Mouse (Mus musculus) left cerebral cortex, postnatal 4 days (tissue): ENCODE measurements around the gene Carns1. TPM values are rescaled to one million over a fixed set of nuclear protein-coding genes. Genes with fewer than 3 reads are reported as not detected.

ENCODE experiments used
- DNase-seq: peaks from one replicate; pipeline ENCODE4 v3.0.0-alpha.2; 2022
- intact Hi-C: fragments of 180-260 bp; cut with DNase I; formaldehyde crosslinking; loops from one replicate; pipeline ENCODE4 v1.15.1; 2025
- total RNA-seq, 2 experiments: library from RNA; stranded (reverse); gene quantifications; 2 replicates each; pipeline ENCODE4 v1.2.3; 2021

Carns1 gene
- total RNA-seq, 2 experiments from 2014 or later = 2.4 to 3.1 TPM

DNA sequence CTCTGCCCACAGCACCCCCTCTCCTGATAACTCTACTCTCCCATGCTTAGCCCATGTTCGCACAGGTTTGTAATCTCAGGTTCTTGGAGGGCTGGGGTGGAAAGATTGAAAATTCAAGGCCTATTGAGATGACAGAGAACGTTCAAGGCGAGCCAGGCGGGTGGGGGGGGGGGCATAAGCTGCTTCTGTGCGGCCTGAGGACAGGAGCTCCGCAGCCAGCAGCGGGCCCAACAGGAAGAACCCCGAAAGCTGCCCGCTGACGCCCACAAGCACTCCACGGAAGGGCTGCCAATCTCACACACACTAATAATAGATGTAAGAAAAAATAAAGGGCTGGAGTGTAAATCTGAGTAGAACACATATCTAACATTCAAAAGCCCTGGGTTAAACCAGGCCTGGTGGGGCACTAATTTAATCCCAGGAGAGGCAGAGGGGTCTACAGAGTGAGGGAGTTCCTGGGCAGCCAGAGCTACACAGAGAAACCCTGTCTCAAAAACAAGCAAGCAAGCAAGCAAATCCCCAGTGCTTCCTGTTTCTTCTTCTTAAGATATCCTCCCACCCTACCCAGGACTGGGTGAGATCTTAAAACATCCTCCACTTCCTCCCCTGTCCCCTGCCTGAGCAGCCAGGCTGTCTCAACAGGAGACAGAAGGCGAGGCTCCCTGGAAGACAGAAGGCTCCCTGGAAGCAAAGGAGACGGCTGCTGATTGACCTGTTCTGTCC, 28.5 kb upstream of the Carns1 start:
- no peak for DNase-seq
- intact Hi-C loops = no loop called here

GRCm38 (mm10) chr19:4203148-4203547, 27.9 kb upstream of the Carns1 start:
- intact Hi-C loops = no loop called here
- no peak for DNase-seq

- no peak for DNase-seq
These were observed 26.9 kb upstream of the Carns1 start for GRCm38 (mm10) chr19:4202149-4202548.

DNA sequence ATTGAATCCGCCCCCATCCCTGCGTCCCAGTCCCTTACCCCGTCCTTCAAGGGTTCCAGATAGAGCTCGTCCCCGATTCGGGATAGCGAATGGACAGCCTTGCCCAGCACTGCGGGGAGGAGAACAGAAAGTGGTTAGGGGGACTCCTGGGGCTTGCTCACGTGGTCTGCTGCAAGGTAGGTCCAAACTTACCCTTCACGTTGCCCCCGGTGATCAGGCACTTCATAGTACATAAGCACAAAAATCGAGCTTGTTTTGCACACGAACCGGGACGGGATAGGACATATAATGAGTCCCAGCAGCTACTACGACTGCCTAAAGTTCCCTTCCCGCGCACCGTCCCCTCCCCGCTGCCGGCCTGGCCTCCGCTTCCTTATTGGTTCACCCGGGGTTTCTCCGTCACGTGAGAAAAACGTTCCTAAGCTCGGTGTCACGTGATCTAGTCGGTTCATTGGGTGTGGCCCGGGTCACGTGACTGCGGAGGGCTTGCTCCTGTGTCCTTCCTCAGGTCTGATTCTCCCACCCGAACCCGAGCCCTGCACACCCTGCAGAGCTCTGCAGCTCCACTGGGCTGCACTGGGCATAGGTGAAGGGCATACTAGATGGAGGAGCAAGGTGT, 26.1 kb upstream of the Carns1 start, which contains the start of gene Rad9a:
Gene Rad9a (minus strand): TSS at position 372 of the 619 bp plus-strand sequence.
- intact Hi-C loops = no loop called here
- peak; percentile 95 for DNase-seq

More at GRCm38 (mm10) chr19:4202149-4202548, 26.9 kb upstream of the Carns1 start:
- intact Hi-C loops = no loop called here

- intact Hi-C loops = no loop called here
- DNase-seq = no peak
These were observed 21.9 kb upstream of the Carns1 start for GRCm38 (mm10) chr19:4197180-4197579.

DNA sequence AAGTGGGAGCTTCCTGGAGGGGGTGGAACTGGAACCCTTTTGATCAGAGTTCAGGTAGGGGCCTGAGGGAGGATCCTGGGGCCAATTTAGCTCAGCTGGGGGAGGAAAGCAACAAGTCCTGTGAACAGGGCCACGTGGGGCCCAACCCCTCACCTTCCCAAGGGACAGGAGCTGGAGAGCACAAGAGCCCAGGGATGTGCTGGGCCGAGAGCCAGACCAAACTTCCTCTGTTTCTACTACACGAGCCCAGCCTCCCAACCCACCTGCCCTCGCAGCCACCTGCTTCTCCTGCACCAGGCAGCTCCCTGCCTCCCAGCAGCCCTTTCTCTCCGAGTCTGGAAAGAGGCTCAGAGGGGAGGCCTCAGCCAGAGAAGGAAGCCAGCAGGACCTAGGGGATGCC, 21.3 kb upstream of the Carns1 start:
- intact Hi-C loops = no loop called here
- no peak for DNase-seq

DNA sequence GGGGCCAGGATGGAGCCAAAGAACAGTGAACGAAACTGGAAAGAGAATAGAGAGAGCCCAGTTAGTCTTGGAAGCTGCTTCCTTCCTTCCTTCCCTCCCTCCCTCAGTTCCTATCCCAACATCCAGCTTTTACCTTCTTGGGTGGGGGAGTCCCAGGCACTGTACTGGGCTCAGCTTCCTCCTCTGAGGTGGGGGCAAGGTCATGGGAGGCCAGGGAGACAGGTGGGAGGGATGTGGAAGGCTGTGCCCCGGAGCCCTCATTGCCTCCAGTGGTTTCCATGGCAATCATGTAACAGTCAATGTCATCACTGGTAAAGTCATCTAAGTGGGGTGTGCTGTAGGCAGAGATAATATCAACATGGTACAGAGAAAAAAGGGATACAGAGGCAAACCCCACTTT, 20.8 kb upstream of the Carns1 start:
- DNase-seq = no peak
- intact Hi-C loops = no loop called here

GRCm38 (mm10) chr19:4194776-4195650, 19.7 kb upstream of the Carns1 start:
- intact Hi-C loops = no loop called here
- DNase-seq = peak; percentile 95

- intact Hi-C loops = no loop called here
- no peak for DNase-seq
These were observed 18.9 kb upstream of the Carns1 start for GRCm38 (mm10) chr19:4194021-4194724.

DNA sequence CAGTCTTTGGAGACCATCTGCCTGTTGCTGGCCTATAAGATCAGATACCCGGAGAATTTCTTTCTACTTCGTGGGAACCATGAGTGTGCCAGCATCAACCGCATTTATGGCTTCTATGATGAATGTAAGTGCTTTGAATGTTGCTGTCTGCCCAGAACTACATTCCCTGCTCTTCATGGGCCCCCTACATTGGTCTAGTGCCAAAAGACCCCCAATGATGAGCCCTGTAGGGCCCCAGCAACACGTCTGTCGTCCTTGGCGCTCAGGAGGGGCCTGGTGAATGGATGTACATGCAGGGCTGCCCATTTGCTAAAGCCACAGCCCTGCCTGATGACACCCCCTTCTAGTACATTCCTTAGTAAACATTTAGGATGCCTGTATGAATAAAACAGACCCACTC, 17.9 kb upstream of the Carns1 start:
- DNase-seq = no peak
- intact Hi-C loops = no loop called here

- intact Hi-C loops = no loop called here
- DNase-seq = no peak
These were observed 17.1 kb upstream of the Carns1 start for GRCm38 (mm10) chr19:4192251-4192985.

DNA sequence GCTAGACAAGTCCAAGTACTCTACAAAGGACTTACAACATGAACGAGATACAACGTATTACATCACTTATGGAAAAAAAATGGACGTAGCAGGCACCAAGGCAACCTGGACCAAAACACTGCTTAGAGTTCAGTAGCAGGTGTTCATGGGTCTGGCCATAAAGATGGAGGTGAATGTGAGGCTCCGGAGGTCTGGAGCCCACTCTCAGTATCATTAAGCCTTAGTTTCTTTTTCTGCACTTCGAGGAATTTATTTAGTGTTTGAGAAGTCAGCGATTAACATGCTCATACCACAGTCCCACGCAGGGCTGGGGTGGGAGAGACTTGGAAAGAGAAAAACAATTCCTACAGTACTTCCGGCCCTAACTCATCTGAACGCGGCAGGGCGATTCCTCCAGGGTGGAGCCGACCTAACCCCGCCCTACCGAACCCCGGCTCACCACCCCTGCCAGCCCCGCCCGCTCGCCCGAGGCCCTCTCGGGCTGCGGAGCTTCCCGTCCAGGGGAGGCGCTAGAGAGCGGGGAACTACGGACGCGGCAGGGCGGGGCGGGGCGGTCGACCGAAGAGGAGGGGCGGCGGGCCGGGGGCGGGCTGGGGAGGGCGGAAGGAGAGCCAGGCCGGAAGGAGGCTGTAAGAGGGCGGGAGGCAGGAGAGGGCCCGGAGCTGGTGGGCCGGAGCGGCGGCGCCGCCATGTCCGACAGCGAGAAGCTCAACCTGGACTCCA, 16.4 kb upstream of the Carns1 start, which contains the start of gene Ppp1ca:
Gene Ppp1ca (plus strand): TSS at position 538 of the 723 bp plus-strand sequence.
- peak; percentile 97 for DNase-seq
- intact Hi-C loops = no loop called here

DNA sequence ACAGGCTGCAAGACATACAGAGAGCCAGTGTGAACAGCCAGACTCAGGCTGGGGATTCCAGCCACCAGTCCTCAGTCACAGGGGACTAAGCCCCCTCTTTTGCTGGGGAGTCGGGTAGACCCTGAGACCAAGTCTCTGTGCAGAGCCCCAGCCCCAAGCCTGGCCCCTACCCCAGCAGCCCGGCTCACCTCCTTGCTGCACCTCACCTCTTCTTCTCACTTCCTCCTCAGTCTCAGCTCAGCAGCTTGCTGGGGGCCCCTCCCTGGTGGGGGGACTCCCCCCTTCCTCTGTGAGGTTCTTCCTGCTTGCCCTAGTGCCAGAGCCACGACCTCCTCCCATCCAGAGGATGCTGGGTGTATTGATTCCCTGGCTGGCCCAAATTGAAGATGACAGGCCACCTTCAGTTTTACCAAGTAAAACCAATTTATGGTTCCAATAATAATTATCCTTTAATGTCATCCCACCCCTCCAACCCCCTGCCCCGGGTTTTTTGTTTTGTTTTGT, 15.6 kb upstream of the Carns1 start, which contains the start of gene Tbc1d10c:
Gene Tbc1d10c (minus strand): TSS at position 454 of the 504 bp plus-strand sequence.
- intact Hi-C loops = no loop called here
- no peak for DNase-seq

DNA sequence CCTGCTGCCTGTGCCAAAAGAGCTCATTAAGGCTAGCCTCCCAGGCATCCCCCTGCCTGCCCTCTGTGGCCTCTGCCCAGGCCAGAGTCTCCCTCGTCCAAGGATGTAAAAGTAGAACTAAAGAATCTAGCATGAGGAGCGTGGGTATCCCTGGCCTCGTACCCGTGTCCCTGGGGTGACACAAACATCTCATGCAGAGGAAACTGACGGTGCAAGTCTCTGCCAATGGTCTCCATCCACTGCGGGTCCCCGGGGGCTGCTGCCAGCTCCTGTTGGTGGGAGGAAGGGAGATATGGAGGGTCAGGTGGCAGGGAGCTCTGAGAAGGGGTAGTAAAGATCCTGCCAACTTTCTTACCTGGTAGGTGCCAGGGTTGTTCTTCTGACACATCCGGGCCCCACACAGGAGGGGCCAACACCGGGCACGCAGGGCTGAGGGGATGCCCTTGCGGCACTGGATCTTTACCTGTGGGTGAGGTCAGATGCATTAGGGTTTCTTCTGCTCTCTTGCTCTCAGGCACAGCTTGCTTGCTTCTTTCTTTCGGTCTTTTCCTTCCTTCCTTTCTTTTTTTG, 13.9 kb upstream of the Carns1 start:
- intact Hi-C loops = no loop called here
- DNase-seq = no peak

DNA sequence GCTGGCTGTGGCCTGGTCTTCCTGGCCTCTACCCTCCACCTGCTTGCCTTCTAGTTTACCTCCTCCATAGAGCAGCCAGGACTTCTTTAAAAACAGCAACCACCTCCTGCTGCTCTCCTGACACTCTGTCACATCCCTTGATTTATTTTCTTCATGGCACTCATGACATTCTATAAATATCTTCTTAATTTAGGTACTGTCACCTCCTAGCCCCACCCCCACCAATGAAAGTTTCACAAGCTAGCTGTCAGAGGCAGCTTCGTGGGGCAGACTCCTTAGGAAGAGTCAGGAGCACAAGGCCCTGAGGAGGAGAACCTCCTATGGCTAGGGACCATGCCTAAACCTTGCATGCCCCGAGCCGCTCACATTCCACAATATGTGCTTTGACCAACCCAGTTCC, 12.0 kb upstream of the Carns1 start:
- intact Hi-C loops = no loop called here
- no peak for DNase-seq

- DNase-seq = no peak
- intact Hi-C loops = no loop called here
These were observed 10.0 kb upstream of the Carns1 start for GRCm38 (mm10) chr19:4184976-4185975.

DNA sequence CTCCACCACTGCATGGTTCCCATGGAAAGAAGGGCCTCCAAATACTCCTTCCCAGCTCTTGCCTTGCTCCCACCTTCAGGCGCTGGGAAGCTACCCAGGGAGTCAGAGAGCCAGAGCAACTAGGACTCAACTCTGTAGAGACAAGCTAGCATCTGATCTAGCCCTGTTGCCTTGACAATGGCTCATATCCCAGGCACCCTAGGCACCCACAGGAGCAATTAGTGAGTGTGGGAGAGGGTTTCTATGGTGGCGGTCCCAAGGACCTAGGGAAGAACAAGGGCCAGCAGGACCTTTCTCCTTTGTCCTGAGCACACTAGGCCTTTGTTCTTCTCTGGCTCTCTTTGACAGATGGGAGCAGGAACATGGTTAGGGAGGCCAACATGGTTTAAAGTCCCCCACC, 8.4 kb upstream of the Carns1 start:
- no peak for DNase-seq
- intact Hi-C loops = no loop called here

DNA sequence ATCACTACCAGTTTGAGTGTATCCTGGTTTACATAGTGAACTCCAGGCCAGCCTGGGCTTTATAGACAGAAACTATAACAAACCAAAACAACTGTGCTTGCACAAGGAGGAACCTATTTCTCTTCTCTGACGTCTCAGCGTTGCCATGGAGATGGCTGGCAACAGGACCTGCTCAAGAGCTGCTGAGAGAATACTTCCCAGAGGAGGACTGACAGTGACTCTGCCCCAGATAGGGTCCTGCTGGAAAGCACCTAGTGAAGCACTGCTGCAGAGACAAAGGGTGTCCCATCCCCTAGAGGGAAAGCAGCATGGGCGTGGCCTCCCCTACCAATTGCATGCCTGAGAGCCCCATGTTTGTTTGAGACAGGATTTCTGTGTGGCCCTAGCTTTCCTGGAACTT, 6.6 kb upstream of the Carns1 start:
- intact Hi-C loops = no loop called here
- DNase-seq = no peak
